In the genomic region with DNA sequence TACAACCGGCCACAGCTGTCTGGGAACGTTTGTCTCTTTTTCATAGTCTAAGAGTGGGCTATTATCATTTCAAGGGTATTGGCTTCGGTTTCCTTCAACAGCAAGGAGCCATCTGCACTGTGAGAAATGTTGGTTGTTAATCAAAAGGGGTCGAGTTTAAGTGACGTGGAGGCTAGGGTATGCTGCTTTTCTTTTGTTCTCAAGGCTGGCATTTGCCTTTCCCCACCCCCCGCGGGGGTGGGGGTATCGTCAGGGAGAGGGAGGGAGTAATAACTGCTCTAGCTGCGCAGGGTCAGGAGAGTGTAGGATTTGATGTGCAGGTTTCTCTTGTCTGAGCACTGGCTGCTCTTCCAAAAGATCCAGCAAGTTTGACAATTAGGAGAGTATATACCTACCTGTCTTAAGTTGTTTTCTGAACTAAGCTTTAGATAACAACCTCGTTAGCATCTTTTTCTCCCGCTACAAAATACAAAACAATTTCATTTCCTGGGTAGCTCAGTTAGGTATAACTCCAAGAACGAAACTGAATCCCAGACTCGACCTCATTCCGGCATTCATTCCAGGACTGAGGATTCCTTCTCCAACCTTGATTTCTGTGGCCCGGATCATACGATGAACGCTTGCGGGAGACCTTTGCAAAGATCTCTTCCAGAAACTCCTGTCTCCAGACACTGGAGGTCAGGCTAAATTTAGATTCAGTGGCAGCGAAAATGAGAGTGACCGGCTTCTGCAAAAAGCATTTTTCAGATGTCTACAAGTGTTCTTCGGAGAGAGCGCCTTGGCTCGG, we compare ENCODE assay signal across 1 mouse cellular context.
TF ChIP-seq lines count a peak whose summit lies in the region.

No protein-coding gene starts in this region.

TF ChIP-seq in CH12.LX, 34 proteins besides CTCF, POLR2A, EP300 and RAD21 (continued from another document):
- peak; percentile 88 for TF ChIP-seq MAZ (IDR thresholded peaks at IDR 0.05; ENCODE audit: low read depth, low read length)
- peak; percentile 2; the same call in 1 of the 2 replicates for TF ChIP-seq NELFE (IDR thresholded peaks at IDR 0.05; ENCODE audit: low read depth, low read length)
- TF ChIP-seq MEF2A (IDR thresholded peaks at IDR 0.05; ENCODE audit: borderline replicate concordance, low read depth, low read length): no peak
- no peak for TF ChIP-seq ETS1 (conservative IDR thresholded peaks at IDR 0.05; ENCODE audit: low read depth, low read length)
- no peak for TF ChIP-seq POLR2AphosphoS2 (IDR thresholded peaks at IDR 0.05; ENCODE audit: low read depth, low read length)
- no peak for TF ChIP-seq SMC3 (IDR thresholded peaks at IDR 0.05; ENCODE audit: low read depth, low read length)
- TF ChIP-seq SIN3A (IDR thresholded peaks at IDR 0.05; ENCODE audit: low read length): peak; percentile 23
- no peak for TF ChIP-seq PAX5 (IDR thresholded peaks at IDR 0.05; ENCODE audit: low read length)
- no peak for TF ChIP-seq E2F4 (IDR thresholded peaks at IDR 0.05; ENCODE audit: insufficient replicate concordance, low read depth, low read length)
